Mouse (Mus musculus) c-Kit-positive CD71-positive TER-119-negative erythroid progenitor cells, embryonic 14.5 days (primary cell): Measurements from ENCODE around the gene Nynrin.

Source experiments
- DNase-seq: peaks from one replicate; pipeline ENCODE4 v3.0.0-alpha.2; 2013; ENCODE audit warnings: low read depth

Gene Nynrin

GRCm38 (mm10) chr14:55878316-55878940 lies 24.6 kb downstream of the Nynrin start:
- DNase-seq, result no peak

GRCm38 (mm10) chr14:55879623-55880022 lies 25.8 kb downstream of the Nynrin start:
- peak; percentile 63 for DNase-seq

GRCm38 (mm10) chr14:55880982-55881381 lies 27.2 kb downstream of the Nynrin start:
- no peak for DNase-seq

- no peak for DNase-seq
Measured at GRCm38 (mm10) chr14:55882171-55882641, 28.4 kb downstream of the Nynrin start.

GRCm38 (mm10) chr14:55883149-55883661 lies 29.4 kb downstream of the Nynrin start:
- no peak for DNase-seq

GRCm38 (mm10) chr14:55883663-55884062 lies 29.9 kb downstream of the Nynrin start:
- DNase-seq, result no peak

- no peak for DNase-seq
Measured at GRCm38 (mm10) chr14:55884166-55884565, 30.4 kb downstream of the Nynrin start, which contains the start of gene Cbln3. Gene Cbln3, minus strand, starts transcription at chr14:55884392.

GRCm38 (mm10) chr14:55884713-55885113 lies 30.9 kb downstream of the Nynrin start, which contains the start of gene Khnyn:
Gene Khnyn, plus strand, starts transcription at chr14:55884947.
- peak; percentile 68 for DNase-seq

- no peak for DNase-seq
Measured at GRCm38 (mm10) chr14:55885114-55885790, 31.4 kb downstream of the Nynrin start.

GRCm38 (mm10) chr14:55885791-55886271 lies 32.0 kb downstream of the Nynrin start:
- no peak for DNase-seq

GRCm38 (mm10) chr14:55886571-55887382 lies 33.0 kb downstream of the Nynrin start:
- no peak for DNase-seq

GRCm38 (mm10) chr14:55897671-55898070 lies 43.9 kb downstream of the Nynrin start:
- no peak for DNase-seq

GRCm38 (mm10) chr14:55898947-55899346 lies 45.1 kb downstream of the Nynrin start:
- DNase-seq, result no peak

GRCm38 (mm10) chr14:55899701-55900413 lies 46.0 kb downstream of the Nynrin start, which contains the start of gene Sdr39u1:
Gene Sdr39u1, minus strand, starts transcription at chr14:55900293.
- no peak for DNase-seq

GRCm38 (mm10) chr14:55900414-55900755 lies 46.6 kb downstream of the Nynrin start:
- DNase-seq, result no peak

GRCm38 (mm10) chr14:55905518-55905917 lies 51.7 kb downstream of the Nynrin start:
- no peak for DNase-seq

GRCm38 (mm10) chr14:55913406-55913805 lies 59.6 kb downstream of the Nynrin start:
- no peak for DNase-seq

GRCm38 (mm10) chr14:55918240-55919082 lies 64.7 kb downstream of the Nynrin start:
- peak; percentile 83 for DNase-seq

- peak; percentile 65 for DNase-seq
Measured at GRCm38 (mm10) chr14:55922475-55923232, 68.8 kb downstream of the Nynrin start.
